Mouse (Mus musculus): Measurements from ENCODE around the gene Fbxo10.
A peak's percentile ranks its signal among the peaks of the same experiment; 100 is the strongest.
"Not testable (repeated sequence)": the region's sequence is repeated elsewhere in the genome, so short reads cannot be mapped to it uniquely, and the experiment has no call there.

Gene Fbxo10

GRCm38 (mm10) chr4:45011581-45012104, 72.8 kb downstream of the Fbxo10 start:
- peak; percentile 67 for ATAC-seq (ENCODE audit: insufficient number of reproducible peaks, low FRiP score, low TSS enrichment)

GRCm38 (mm10) chr4:45010806-45011415, 73.5 kb downstream of the Fbxo10 start:
- no peak for ATAC-seq (ENCODE audit: insufficient number of reproducible peaks, low FRiP score, low TSS enrichment)

GRCm38 (mm10) chr4:45005452-45005851, 79.0 kb downstream of the Fbxo10 start:
- ATAC-seq (ENCODE audit: insufficient number of reproducible peaks, low FRiP score, low TSS enrichment), result no peak

- no peak for ATAC-seq (ENCODE audit: insufficient number of reproducible peaks, low FRiP score, low TSS enrichment)
Measured at GRCm38 (mm10) chr4:45000001-45000400, 84.4 kb downstream of the Fbxo10 start.

GRCm38 (mm10) chr4:44998071-44998470, 86.3 kb downstream of the Fbxo10 start:
- no peak for ATAC-seq (ENCODE audit: insufficient number of reproducible peaks, low FRiP score, low TSS enrichment)

- ATAC-seq (ENCODE audit: insufficient number of reproducible peaks, low FRiP score, low TSS enrichment), result no peak
Measured at GRCm38 (mm10) chr4:44994776-44995175, 89.6 kb downstream of the Fbxo10 start.

GRCm38 (mm10) chr4:44993847-44994246, 90.6 kb downstream of the Fbxo10 start:
- ATAC-seq (ENCODE audit: insufficient number of reproducible peaks, low FRiP score, low TSS enrichment), result no peak

GRCm38 (mm10) chr4:44993179-44993578, 91.2 kb downstream of the Fbxo10 start:
- not testable (repeated sequence) for ATAC-seq (ENCODE audit: insufficient number of reproducible peaks, low FRiP score, low TSS enrichment)

- ATAC-seq (ENCODE audit: insufficient number of reproducible peaks, low FRiP score, low TSS enrichment), result not testable (repeated sequence)
Measured at GRCm38 (mm10) chr4:44992330-44992729, 92.1 kb downstream of the Fbxo10 start.

- ATAC-seq (ENCODE audit: insufficient number of reproducible peaks, low FRiP score, low TSS enrichment), result no peak
Measured at GRCm38 (mm10) chr4:44990560-44990959, 93.8 kb downstream of the Fbxo10 start.

Data from cerebellum, adult (tissue).